Mouse (Mus musculus) liver, embryonic 14.5 days (tissue): ENCODE measurements at regions not wholly inside any gene's neighbourhood (a gene's known extent, or its start where the extent isn't known, plus 50 kb on each side); places are given as distances from the start of the nearest gene placed in this dataset.

Experiments used
- CTCF ChIP-seq: IDR thresholded peaks from 2 replicates; pipeline ENCODE4 v1.5.1; 2016; ENCODE audit warnings: antibody characterized with exemption, low read depth, control low read depth
- EP300 ChIP-seq: IDR thresholded peaks from 2 replicates; pipeline ENCODE4 v1.6.1; 2016; ENCODE audit warnings: antibody characterized with exemption, low read depth

DNA sequence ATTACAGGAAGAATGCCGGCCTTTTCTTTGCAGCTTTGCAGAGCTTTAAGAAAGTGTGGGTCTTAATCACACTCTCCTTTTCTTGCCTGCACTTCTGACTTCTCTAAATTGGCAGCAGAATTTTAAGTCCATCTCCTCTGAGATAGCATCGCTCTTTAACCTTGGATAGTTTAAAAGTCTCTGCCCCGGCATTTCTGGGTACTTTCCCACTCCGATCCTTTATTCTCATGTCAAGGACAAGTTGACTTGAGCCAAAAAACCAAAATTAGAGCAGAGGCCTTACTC, 220.0 kb downstream of the Spry2 start:
- TF ChIP-seq CTCF, result no peak
- TF ChIP-seq EP300, result no peak
